Mouse (Mus musculus) ovary, adult 18-20 months (tissue): ENCODE results near the gene Rbm34.

Experiments
- DNase-seq: peaks from one replicate; pipeline ENCODE4 v3.0.0; 2022; ENCODE audit warnings: low spot score, mixed read lengths

The Rbm34 gene

DNA sequence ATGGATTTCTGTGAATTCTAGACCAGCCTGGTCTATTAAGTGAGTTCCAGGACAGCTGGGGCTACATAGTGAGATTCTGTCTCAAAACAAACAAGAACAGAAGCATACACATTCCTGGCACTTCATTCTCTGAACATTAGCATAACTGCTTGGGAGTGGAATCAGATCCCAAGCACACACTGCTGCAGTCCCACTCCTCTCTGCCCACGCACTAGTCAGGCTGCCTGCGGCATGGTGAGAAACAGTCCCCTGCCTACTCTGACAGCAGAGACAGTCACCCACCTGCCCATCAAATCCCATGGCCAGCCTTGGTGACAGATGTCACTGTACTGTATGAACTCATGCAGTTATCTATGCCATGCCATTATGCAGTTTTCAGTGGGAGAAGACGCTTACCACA lies 9.4 kb downstream of the Rbm34 start:
- no peak for DNase-seq

DNA sequence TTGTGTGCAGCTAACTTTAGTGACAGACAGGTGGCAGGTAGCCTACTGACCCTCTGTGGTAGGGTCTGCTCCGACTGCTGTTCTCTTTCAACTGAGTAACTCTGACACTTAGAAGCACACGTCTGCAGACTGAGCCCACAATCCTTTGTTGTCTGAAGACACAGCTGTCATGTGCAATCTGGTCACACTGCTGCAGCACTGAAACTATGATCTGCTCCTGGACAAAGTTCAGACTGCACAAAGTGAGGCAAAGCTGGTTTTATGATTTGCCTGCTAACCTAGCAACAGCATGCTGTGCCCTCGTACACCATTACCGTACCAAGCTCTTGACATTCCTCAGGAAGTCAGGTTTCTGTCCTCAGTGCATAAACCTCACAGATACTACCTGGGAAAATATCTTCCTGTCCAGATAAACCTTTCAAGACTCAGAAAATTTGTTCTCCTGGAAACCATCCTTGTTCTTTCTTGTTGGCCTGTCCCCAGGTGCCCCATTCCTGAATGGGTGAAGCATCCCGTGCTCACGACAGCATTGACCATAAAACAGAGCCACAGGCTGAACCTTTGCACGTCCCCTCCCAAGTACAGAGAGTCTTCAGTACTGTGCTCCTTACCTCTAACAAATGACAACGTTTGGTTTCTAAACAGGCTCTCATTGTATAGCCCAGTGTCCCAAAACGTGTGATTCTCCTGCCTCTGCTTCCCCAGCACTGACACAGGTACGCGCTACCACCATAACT lies 18.8 kb downstream of the Rbm34 start:
- DNase-seq, result no peak

DNA sequence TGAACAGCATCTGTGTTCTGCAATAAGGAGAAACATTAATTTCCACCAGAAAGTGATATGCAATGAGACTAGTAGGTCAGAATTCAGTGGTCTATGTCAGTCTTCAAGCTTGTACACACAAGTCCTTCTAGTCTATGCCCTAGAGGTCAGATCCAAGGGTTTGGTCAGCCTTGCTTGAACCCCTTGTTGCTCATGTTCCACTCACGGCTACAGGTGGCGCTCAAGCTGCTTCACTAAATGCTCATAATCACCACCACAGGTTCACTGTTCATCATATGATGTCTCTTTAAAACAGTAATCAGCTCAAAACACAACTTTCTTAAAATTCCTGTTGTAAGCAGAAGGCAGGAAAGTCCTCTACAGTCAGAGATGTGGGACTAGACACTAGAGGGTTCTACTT lies 21.3 kb downstream of the Rbm34 start:
- DNase-seq, result no peak

DNA sequence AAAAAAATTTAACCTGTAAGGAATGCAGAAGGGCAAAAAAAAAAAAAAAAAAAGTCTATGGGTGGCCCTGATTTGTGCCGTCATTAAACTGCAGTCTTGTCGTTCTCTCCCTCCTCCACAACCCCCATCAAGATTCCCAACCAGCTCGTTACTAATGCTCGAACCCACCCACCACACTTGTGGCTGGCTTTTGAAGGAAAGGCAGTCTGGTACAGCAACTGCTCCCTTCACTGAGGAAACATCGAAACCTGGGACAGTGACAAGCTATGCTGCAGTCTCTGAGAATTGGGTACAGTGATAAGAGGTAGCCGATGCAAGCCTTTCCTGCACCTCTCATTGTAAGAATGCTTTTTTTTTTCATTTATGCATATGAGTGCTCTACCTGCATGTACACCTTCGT lies 24.4 kb downstream of the Rbm34 start:
- no peak for DNase-seq

DNA sequence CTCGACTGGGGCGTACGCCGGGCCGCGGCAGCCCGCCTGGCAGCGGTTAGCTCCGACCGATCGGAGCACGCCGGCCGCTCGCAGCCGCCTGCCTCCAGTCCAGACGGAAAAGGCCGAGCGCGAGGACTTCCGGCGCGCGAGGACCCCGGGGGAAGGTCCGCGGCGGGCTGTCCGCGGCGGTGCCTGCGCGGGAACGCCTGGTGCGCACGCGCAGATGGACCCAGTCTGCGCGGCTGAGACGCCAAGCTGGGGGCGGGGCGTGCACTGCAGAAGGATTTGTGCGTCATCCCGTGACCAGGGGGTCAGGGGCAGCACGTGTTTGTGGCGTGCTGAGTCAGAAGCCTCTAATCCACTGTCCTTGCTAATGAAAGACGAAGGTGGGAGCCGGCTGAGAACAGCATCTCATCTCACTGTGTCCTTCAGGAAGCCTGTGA lies 25.1 kb downstream of the Rbm34 start, which contains the start of gene Tomm20:
Gene Tomm20 (minus strand): TSS at position 115 of the 434 bp plus-strand sequence.
- peak; percentile 95 for DNase-seq

DNA sequence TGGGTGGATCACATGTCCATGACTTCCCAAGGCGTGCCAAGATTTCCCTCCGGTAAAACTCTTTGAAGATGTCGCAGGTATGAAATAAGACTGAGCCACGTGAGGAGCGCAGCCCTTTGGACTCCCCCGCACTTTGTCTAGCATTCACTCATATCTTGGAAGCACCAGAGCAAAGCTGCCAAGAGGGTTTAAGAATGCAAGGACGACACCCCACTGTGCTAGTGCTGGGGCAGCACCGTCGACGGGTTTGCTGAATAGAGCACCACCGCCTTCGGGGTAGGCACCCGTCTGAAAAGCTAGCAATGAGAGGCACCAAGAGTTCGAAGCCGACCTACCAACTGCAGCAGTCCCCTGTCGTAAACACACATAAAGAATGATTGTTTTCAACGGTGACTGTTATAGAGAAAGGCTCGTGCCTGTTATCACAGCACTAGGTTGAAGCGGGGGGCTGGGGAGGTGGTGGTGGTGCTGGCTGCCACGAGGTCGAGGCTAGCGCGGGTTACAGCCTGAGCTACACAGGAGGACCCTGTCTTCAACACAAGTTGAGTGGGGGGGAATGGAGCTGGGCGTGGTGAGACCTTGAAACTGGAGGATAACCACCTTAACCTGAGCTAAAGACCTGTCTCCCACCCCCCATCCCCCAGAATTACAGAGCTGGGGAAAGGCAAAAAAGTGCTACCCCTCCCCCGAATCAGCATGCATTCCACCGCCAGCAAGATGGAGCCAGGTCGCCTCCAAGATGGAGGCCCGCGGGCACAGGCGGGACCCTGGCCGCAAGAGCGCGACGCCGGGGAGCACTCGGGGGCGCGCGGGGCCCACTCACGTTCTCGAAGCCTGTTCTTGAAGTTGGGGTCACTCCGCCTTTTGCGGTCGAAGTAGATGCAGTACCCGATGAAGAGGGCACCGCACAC lies 25.8 kb downstream of the Rbm34 start:
- DNase-seq, result peak; percentile 40

DNA sequence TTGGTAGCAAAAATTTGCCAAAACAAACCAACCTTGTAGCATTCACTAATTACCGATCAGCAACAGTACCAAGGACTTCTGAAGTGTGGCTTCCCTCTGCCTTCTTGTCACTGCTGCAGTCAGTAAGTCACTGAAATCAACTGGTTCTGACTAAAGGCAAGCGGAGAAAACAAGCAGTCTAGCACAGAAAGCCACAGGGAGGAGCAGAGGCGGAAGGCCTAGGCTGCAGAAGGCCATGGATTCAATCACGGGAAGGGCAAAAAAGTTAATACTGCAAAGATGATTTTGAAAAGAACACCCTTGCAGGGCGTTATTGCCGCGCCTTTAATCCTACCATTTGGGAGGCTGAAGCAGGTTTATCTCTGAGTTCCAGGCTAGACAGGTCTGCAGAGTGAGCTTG lies 27.3 kb downstream of the Rbm34 start:
- DNase-seq, result no peak

DNA sequence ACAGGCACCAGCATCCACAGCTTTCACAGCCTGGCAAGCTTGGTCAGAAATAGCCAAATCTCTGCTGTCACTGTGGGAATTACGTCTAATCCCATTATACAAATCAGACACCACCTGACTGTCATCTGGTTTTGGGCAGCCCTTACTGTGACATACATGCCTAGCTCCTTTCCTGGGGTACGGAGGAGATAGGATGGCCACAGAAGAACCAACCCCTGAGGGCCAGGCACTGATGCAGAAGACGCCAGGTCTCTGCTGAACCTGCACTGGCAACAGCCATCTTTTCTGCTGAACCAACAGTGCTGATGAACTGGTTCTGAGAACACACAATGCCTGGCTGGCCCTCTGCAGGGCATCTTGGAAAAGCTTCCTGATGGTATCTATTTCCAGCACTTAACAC lies 33.5 kb downstream of the Rbm34 start:
- no peak for DNase-seq

DNA sequence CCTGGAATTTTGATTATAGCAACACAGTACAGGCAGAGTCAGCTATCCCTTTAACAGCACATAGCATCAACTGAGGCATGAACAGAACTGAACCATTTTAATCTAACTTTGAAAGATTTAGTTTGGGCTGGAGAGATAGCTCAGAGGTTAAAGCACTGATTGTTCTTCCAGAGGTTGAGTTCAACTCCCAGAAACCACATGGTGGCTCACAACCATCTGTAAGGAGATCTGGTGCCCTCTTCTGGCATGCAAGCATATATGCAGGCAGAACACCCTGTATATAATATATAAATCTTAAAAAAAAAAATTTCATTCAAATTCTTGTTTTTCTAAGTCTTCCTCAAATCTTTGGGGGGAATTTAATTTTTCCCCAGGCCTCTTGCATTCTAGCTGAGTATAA lies 34.9 kb downstream of the Rbm34 start:
- no peak for DNase-seq

DNA sequence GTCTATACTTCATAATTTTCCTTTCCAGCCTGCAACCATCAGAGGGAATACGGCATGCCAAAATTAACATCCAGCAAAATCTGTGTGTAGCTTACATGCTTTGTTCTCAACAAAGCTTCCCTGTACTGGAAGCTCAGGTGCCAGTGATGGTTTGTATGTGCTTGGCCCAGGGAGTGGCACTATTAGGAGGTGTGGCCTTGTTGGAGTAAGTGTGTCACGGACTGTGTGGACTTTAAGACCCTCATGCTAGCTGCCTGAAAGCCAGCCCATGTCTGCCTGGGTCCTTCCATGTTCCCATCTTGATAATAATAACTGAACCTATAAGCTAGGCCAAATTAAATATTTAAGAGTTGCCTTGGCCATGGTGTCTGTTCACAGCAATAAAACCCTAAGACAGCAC lies 35.5 kb downstream of the Rbm34 start:
- no peak for DNase-seq

DNA sequence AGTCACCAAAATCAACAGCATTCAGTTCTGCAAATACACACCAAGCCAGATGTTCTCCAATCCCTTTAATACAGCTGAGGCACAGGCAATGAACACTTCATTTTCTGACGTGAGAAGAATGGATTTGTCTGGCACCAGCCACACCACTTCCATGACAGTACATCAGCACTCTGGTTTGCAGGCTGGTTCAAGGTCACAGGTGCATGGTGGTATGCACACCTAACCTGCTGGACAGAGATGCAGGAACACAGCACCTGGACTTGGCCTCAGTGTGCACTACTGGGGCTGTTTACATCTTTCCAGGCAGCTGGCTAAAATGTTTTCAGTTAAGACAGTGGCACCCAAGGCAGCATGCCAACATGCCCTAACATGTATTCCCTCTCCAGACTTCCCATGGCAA lies 38.2 kb downstream of the Rbm34 start:
- DNase-seq, result no peak

DNA sequence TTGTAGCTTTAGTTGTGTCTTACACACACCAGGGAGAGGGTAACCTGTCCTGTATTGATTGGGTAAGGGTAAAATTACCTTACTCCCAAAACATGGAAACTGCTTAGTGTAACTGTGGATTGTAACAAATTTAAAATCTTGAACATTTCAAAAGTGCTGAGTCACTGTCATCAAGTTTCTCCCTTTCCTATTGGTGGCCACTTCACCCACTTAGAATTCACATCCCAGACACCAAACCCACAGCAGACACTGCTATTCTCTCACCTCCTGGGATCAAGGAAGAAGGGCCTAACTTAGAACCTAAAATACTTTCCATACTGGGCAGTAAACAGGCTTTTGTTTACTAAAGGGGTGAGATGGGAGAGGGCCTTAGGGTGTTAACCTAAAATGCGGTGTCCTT lies 38.6 kb downstream of the Rbm34 start:
- DNase-seq, result no peak

DNA sequence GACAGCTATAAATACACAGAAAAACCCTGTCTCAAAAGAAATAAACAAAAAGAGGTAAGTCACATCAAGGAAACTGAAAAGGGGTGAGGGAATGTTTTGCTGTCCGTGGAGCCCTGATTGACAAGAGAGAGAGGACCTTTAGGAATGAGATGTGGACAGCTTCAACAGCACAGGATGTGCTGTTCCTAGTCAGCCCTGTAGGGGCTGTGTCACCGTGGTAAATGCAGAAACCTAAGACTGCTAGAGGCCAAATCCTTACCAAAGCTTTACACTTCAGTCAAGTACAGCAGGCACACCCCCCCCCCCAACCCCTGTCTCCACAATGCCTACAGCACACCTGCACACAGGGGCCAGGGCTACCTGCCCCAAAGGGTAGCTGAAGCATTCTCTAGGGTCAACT lies 39.2 kb downstream of the Rbm34 start:
- no peak for DNase-seq

DNA sequence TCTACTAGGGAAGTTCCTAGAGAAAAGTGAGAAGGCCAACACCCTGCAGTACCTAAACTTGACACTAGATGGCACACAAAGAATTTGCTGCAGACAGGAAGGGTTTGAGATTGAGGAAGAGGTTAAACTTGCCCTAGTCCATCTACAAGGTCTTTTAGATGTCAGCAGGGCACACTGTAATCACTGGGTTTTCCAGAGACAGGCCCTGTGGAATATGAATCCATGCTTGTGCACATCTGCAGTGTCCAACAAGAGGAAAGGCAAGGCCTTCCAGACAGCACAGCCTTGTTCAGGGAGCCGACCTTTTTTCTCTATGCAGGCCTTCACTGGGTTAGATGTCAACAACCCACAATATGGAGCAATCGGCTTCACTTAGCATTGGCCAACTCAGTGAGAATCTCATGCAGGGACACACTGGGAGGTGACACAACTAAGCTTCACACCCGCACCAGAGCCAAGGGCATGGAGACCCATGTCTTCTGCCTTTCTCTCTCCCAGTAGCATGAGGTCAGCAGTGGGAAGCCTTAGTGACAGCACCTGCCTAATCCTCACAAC lies 41.2 kb downstream of the Rbm34 start:
- DNase-seq, result no peak

DNA sequence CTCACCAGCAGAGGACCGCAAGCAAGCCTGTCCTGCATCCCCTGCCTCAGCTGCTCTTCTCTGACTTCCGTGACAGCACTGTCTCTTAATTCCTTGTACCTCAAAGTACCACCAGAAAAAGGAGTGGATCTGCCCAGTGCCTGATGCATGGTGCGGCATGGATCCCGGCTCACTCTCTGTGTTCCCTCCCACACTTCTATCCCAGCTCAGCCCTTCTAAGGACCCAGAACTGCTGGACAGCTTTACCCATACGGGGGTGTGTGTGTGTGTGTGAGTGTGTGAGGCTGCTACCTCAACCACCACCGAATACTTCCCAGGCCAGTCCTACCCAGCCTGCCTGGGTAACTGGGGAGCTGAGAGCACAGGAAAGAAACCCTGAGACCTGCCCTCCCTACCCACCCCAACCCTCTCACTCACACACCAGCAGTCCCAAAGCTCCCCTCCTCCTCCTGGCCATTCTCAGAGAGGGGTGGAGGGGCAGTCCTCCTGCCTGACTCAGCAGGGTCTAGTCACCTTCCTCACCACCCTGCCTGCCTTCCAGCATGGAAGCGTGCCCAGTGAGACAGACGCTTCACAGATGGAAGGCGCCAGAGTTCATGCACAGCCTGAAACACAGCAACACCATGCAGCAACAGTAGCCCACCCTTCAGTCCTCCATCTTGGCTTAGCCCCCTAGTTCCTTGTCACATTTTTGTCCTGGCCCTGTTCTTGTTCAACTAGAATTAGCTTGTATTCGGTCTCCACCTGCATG lies 41.9 kb downstream of the Rbm34 start:
- DNase-seq, result no peak

DNA sequence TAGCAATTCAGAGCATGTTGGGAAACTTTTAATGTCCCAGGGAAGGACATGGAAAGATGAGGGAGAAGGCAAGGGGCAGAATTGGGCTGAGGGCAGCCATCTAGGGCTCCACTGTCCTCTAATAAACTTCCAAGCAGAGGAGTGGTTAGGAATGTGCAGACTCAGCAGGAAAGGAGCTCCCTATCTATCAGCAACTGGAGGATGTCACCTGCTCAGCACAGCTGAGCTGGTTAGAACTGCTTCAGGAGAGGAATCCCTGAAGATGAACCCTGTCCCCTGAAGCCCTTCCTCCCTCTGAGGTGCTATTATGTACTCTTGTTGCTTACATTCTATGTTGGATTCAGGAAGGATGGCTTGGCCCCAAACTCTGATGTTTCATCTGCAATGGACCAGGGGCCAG lies 42.8 kb downstream of the Rbm34 start:
- DNase-seq, result no peak

DNA sequence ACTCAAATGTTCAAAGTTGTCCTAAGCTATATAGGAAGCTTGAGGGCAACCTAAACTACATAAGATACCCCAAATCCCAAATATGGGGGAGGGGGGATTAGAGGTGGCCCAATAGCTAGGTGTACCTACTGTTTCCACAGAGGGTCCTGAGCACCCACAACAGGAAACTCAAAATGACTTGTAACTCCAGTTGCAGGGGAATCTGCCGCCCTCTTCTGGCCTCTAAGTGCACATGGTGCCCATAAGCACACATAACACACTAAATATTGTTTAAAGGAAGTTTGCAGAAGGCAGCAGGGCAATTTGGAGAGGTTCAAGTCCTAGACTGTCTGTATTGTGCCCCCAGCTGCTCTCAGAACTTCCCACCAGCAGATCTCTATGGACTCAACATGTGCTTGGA lies 43.8 kb downstream of the Rbm34 start:
- no peak for DNase-seq

DNA sequence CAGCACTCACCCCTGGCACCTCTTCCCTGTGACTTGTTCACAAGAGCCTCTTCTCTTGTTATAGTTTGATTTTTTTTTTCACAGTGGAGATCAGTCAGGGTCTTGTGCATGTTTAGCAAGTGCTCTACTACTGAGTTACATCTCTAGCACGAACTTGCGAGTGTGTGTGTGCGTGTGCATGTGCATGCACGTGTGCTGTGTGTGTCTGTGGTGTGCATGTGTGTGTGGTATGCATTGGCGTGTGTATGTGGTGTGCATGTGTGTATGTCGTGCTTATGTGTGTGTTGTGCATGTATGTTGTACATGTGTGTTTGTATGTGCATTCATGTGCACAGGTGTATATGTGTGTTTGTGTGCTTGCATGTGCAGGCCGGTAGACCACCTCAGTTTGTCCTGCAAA lies 47.9 kb downstream of the Rbm34 start:
- no peak for DNase-seq

DNA sequence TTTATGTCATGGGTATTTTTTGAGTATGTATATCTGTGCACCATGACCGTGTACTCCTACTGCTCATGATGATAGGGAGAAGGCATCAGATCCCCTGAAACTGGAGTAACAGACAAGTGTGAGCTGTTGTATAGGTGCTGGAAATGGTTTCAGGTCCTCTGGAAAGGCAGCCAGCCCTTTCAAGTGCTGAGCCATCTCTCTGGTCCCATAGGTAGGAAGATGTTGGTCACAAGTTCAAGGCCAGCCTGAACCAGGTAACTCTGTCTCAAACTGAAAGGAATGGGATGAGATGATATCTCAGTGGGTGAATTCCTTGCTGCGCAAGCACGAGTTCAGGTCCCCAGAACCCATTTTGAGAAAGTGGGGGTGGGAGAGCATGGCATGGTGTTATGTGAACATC lies 49.4 kb downstream of the Rbm34 start:
- no peak for DNase-seq

DNA sequence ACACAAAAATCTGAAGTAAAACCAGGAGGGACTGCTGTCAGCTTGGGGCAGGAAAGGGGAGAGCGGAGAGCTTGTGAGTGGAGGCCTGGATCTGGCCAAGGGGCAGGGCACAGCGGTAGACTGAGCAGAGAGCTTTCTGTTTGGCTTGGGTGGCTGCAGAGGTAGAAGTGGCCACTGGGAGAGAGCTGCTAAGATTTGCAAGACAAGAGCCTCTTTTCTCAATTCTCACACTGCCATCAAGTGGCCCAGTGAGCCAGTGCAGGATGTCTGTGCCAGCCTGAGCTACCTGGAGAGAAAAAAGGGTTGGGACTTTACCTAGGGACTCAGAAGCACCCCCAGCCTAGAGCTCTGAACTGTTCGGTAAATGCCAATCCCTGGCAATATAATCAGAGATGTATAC lies 50.0 kb downstream of the Rbm34 start:
- DNase-seq, result peak; percentile 54

DNA sequence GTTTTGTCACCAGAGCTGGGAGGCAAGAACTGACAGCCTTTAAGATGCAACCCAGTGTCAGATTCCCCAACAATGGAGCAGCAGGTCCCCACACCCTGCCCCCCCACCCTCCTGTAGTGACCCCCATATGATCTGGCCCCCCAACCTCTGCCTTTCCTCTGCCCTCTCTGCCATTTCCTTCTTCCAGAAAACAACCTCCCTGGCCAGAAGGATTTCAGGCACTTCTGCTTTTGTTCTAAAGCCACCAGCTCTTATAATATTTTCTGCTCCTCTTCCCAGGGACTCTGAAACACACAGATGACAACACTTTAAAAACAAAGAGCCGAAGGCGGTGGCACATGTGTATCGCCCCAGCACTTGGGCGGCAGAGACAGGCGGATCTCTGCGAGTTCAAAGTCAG lies 50.5 kb downstream of the Rbm34 start:
- no peak for DNase-seq

DNA sequence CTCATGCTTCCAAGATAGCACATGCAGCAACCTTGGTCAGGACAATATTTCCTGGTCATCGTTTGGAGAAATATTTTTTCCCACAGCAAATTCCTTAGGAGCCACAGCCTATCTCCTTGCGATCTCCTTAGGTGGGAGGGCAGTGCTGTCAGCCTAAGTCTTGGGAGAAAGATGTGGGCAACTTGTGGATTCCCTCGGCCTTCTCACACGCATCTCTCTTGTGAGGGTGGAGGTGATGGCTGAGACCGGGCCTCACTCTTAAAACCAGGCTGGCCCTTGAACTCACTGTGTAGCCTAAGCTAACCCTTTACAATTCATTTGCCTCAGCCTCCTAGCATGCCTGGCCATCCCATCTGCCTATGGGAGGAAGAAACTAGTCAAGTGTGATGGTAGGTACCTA lies 51.2 kb downstream of the Rbm34 start:
- DNase-seq, result no peak
